Mouse (Mus musculus) hindbrain, embryonic 11.5 days (tissue): ENCODE measurements at regions not wholly inside any gene's neighbourhood (a gene's known extent, or its start where the extent isn't known, plus 50 kb on each side); places are given as distances from the start of the nearest gene placed in this dataset.
"Not testable (repeated sequence)": the region's sequence is repeated elsewhere in the genome, so short reads cannot be mapped to it uniquely, and the experiment has no call there.

ENCODE experiments used
- ATAC-seq: fragments of 200-750 bp; cut with Nextera tagmentation; 2 replicates; pipeline ENCODE4 v1.8.0; 2017; ENCODE audit warnings: mild to moderate bottlenecking, moderate TSS enrichment, moderate library complexity; ENCODE audit not compliant: low FRiP score
- DNase-seq: peaks from one replicate; pipeline ENCODE4 v3.0.0-alpha.2; 2015; ENCODE audit warnings: low spot score
- H3K27ac ChIP-seq: fragments of 300-500 bp; sonication (generic); 2 replicates; pipeline ENCODE4 v1.5.1; 2014; ENCODE audit warnings: mild to moderate bottlenecking, low read depth, low read length
- H3K27me3 ChIP-seq: fragments of 300-500 bp; sonication (generic); 2 replicates; pipeline ENCODE4 v1.6.1; 2014; ENCODE audit warnings: mild to moderate bottlenecking, low read length, moderate library complexity, mixed read lengths; ENCODE audit not compliant: control insufficient read depth, insufficient read depth
- H3K36me3 ChIP-seq: fragments of 300-500 bp; sonication (generic); 2 replicates; pipeline ENCODE4 v1.6.1; 2014; ENCODE audit warnings: mild to moderate bottlenecking, low read length, moderate library complexity, mixed read lengths; ENCODE audit not compliant: control insufficient read depth, insufficient read depth
- H3K4me1 ChIP-seq: fragments of 300-500 bp; sonication (generic); replicated peaks from 2 replicates; pipeline ENCODE4 v1.6.1; 2014; ENCODE audit warnings: low read length, mixed read lengths; ENCODE audit not compliant: control insufficient read depth, insufficient read depth
- H3K4me2 ChIP-seq: fragments of 300-500 bp; sonication (generic); replicated peaks from 2 replicates; pipeline ENCODE4 v1.6.1; 2014; ENCODE audit warnings: mild to moderate bottlenecking, low read depth, low read length
- H3K4me3 ChIP-seq: fragments of 300-500 bp; sonication (generic); 2 replicates; pipeline ENCODE4 v1.5.1; 2014; ENCODE audit warnings: low read depth, low read length
- H3K9ac ChIP-seq: fragments of 300-500 bp; sonication (generic); 2 replicates; pipeline ENCODE4 v1.6.1; 2014; ENCODE audit warnings: low read depth, low read length
- H3K9me3 ChIP-seq: fragments of 300-500 bp; sonication (generic); 2 replicates; pipeline ENCODE4 v1.6.1; 2016; ENCODE audit warnings: low read length; ENCODE audit not compliant: control insufficient read depth
- WGBS: fragments of 180-500 bp; shearing (Covaris S2); extraction: QIAGEN DNeasy Blood & Tissue Kit; methylation state at CpG from one replicate; pipeline ENCODE4 v1.1.7; 2014; 5-methylcytosine and 5-hydroxymethylcytosine counted together

GRCm38 (mm10) chr12:77894238-77894637 is 299.8 kb upstream of the Gm6657 start:
- no peak for DNase-seq
- H3K27me3 ChIP-seq = no peaks in the 10 kb centered on the region
- H3K9me3 ChIP-seq = no peaks in the 10 kb centered on the region
- no peak overlapping the region for H3K4me2 ChIP-seq
- H3K9ac ChIP-seq = no peak overlapping the region
- no peaks in the 10 kb centered on the region for H3K36me3 ChIP-seq
- no peak overlapping the region for H3K4me3 ChIP-seq
- ATAC-seq = no peak
- no peaks in the 10 kb centered on the region for H3K4me1 ChIP-seq
- no peak overlapping the region for H3K27ac ChIP-seq

GRCm38 (mm10) chr12:77895508-77895907 is 298.5 kb upstream of the Gm6657 start:
- Histone ChIP-seq H3K4me1 (no peaks in the 10 kb centered on the region), H3K4me3 (no peak overlapping the region), H3K9me3 (no peaks in the 10 kb centered on the region), H3K36me3 (no peaks in the 10 kb centered on the region), H3K27me3 (no peaks in the 10 kb centered on the region), H3K4me2 (no peak overlapping the region), H3K9ac (no peak overlapping the region), H3K27ac (no peak overlapping the region)
- WGBS = 58% methylated on average over 2 of the region's 2 CpGs
- no peak for ATAC-seq
- DNase-seq = no peak

GRCm38 (mm10) chr12:77898974-77899373 is 295.1 kb upstream of the Gm6657 start:
- ATAC-seq, H3K4me1 ChIP-seq, DNase-seq, H3K9ac ChIP-seq, H3K27me3 ChIP-seq, H3K4me3 ChIP-seq, H3K36me3 ChIP-seq, H3K4me2 ChIP-seq, H3K27ac ChIP-seq, H3K9me3 ChIP-seq: not testable (repeated sequence)
- 76% methylated on average over 2 of the region's 2 CpGs for WGBS

GRCm38 (mm10) chr12:77901254-77901653 is 292.8 kb upstream of the Gm6657 start:
- no peaks in the 10 kb centered on the region for H3K36me3 ChIP-seq
- H3K27ac ChIP-seq = no peak overlapping the region
- no peak overlapping the region for H3K9ac ChIP-seq
- H3K4me1 ChIP-seq = no peaks in the 10 kb centered on the region
- no peak overlapping the region for H3K4me3 ChIP-seq
- no peak overlapping the region for H3K4me2 ChIP-seq
- 46% methylated on average over 1 of the region's 1 CpGs for WGBS
- no peaks in the 10 kb centered on the region for H3K9me3 ChIP-seq
- ATAC-seq (no peak), DNase-seq (no peak)
- no peaks in the 10 kb centered on the region for H3K27me3 ChIP-seq

GRCm38 (mm10) chr12:77912863-77913554 is 281.0 kb upstream of the Gm6657 start:
- H3K36me3 ChIP-seq = no peaks in the 10 kb centered on the region
- H3K9me3 ChIP-seq = no peaks in the 10 kb centered on the region
- no peak for ATAC-seq
- H3K9ac ChIP-seq = no peak overlapping the region
- no peak overlapping the region for H3K27ac ChIP-seq
- no peak overlapping the region for H3K4me3 ChIP-seq
- H3K27me3 ChIP-seq = no peaks in the 10 kb centered on the region
- no peak overlapping the region for H3K4me2 ChIP-seq
- H3K4me1 ChIP-seq = no peaks in the 10 kb centered on the region
- DNase-seq = no peak
- whole genome bisulfite sequencing = 31% methylated on average over 4 of the region's 4 CpGs

GRCm38 (mm10) chr12:77928729-77929128 is 265.3 kb upstream of the Gm6657 start:
- no peak for DNase-seq
- Histone ChIP-seq H3K27ac (no peak overlapping the region), H3K4me2 (no peak overlapping the region), H3K4me3 (no peak overlapping the region), H3K9me3 (no peaks in the 10 kb centered on the region), H3K9ac (no peak overlapping the region), H3K36me3 (no peaks in the 10 kb centered on the region), H3K4me1 (no peaks in the 10 kb centered on the region), H3K27me3 (no peaks in the 10 kb centered on the region)
- no peak for ATAC-seq
- WGBS = 61% methylated on average over 4 of the region's 4 CpGs

GRCm38 (mm10) chr12:77929571-77929970 is 264.5 kb upstream of the Gm6657 start:
- no peak overlapping the region for H3K9ac ChIP-seq
- no peaks in the 10 kb centered on the region for H3K4me1 ChIP-seq
- no peaks in the 10 kb centered on the region for H3K36me3 ChIP-seq
- no peaks in the 10 kb centered on the region for H3K27me3 ChIP-seq
- no peaks in the 10 kb centered on the region for H3K9me3 ChIP-seq
- no peak overlapping the region for H3K4me2 ChIP-seq
- WGBS = 83% methylated on average over 1 of the region's 1 CpGs
- no peak for ATAC-seq
- DNase-seq = no peak
- no peak overlapping the region for H3K4me3 ChIP-seq
- no peak overlapping the region for H3K27ac ChIP-seq

- H3K9ac ChIP-seq = no peak overlapping the region
- no peak for ATAC-seq
- H3K4me2 ChIP-seq = no peak overlapping the region
- no peaks in the 10 kb centered on the region for H3K4me1 ChIP-seq
- no peaks in the 10 kb centered on the region for H3K9me3 ChIP-seq
- no peak overlapping the region for H3K4me3 ChIP-seq
- H3K27ac ChIP-seq = no peak overlapping the region
- DNase-seq = no peak
- WGBS = 75% methylated on average over 8 of the region's 8 CpGs
- H3K27me3 ChIP-seq = no peaks in the 10 kb centered on the region
- no peaks in the 10 kb centered on the region for H3K36me3 ChIP-seq
Observed at GRCm38 (mm10) chr12:77943960-77944359, 250.1 kb upstream of the Gm6657 start.

GRCm38 (mm10) chr12:77949474-77950017 is 244.5 kb upstream of the Gm6657 start:
- H3K9ac ChIP-seq = no peak overlapping the region
- ATAC-seq (no peak), DNase-seq (peak; percentile 25)
- no peaks in the 10 kb centered on the region for H3K4me1 ChIP-seq
- no peak overlapping the region for H3K4me3 ChIP-seq
- H3K27ac ChIP-seq = no peak overlapping the region
- no peaks in the 10 kb centered on the region for H3K27me3 ChIP-seq
- H3K9me3 ChIP-seq = no peaks in the 10 kb centered on the region
- 47% methylated on average over 16 of the region's 16 CpGs for WGBS
- H3K36me3 ChIP-seq = no peaks in the 10 kb centered on the region
- H3K4me2 ChIP-seq = no peak overlapping the region
